8 mouse cellular contexts compared by ENCODE assay signal in the genomic region with DNA sequence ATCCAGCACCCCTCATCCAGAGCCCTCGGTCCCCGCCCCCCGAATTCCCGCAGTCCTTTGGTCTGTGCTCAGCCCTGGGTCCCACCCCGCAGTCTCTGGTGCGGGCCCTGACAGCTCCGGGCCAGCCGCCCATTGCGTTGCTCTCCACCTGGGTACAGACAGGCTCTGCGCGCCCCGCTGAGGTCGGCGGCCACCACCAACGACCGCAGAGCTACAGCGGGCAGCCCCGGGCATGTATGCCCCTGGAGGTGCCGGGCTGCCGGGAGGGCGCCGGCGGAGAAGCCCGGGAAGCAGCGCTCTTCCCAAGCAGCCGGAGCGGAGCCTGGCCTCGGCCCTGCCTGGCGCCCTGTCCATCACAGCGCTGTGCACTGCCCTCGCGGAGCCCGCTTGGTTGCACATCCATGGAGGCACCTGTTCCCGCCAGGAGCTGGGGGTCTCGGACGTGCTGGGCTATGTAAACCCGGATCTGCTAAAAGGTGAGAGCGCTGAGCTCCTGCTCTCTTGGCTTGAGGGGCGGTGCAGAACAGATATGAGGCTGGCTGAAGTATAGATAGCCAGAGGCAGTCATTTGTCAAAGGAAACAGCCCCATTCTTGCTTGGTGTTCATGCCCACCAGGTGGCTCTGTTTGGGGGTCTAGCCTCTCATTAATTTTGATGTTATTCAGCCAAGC. TPM values are rescaled to one million over a fixed set of nuclear protein-coding genes. Genes with fewer than 3 reads are reported as not detected.
A peak's percentile ranks its signal among the peaks of the same experiment; 100 is the strongest.
DNase-seq lines count a peak whose midpoint lies in the region; ATAC-seq lines count a peak whose summit lies in the region.

No protein-coding gene starts in this region.

- peak; percentile 62 for DNase-seq in 416B (ENCODE audit: low read depth)
- peak; percentile 68 for DNase-seq in adrenal gland, adult 2 months
- DNase-seq in embryonic facial prominence, embryonic 11.5 days (ENCODE audit: low spot score), result peak; percentile 55
- DNase-seq in neural tube, embryonic 10.5 days (ENCODE audit: extremely low spot score, low spot score), result peak; percentile 49

- no peak overlapping the region for H3K27ac ChIP-seq in embryonic facial prominence, embryonic 11.5 days (replicated peaks; ENCODE audit: low read depth, low read length)
- H3K27ac ChIP-seq in heart, embryonic 11.5 days (ENCODE audit: low read depth, low read length), result peak overlapping the region; percentile 64
- H3K27ac ChIP-seq in kidney, embryonic 15.5 days, result peak overlapping the region; percentile 69
- peak overlapping the region; percentile 89 for H3K27ac ChIP-seq in liver, embryonic 12.5 days
- peak overlapping the region; percentile 78 for H3K27ac ChIP-seq in stomach, embryonic 16.5 days (ENCODE audit: low read length)

- H3K9ac ChIP-seq in embryonic facial prominence, embryonic 11.5 days (replicated peaks; ENCODE audit: low read length), result peak overlapping the region; percentile 86
- peak overlapping the region; percentile 87 for H3K9ac ChIP-seq in heart, embryonic 11.5 days (ENCODE audit: low read depth, low read length)
- peak overlapping the region; percentile 83 for H3K9ac ChIP-seq in kidney, embryonic 15.5 days
- peak overlapping the region; percentile 84 for H3K9ac ChIP-seq in liver, embryonic 12.5 days
- peak overlapping the region; percentile 89 for H3K9ac ChIP-seq in stomach, embryonic 16.5 days (ENCODE audit: low read length)

- peak overlapping the region; percentile 86 for H3K4me3 ChIP-seq in embryonic facial prominence, embryonic 11.5 days (ENCODE audit: low read depth, low read length)
- peak overlapping the region; percentile 92 for H3K4me3 ChIP-seq in heart, embryonic 11.5 days (ENCODE audit: low read depth, low read length)
- peak overlapping the region; percentile 94 for H3K4me3 ChIP-seq in kidney, embryonic 15.5 days (replicated peaks)
- H3K4me3 ChIP-seq in liver, embryonic 12.5 days, result peak overlapping the region; percentile 74
- peak overlapping the region; percentile 93 for H3K4me3 ChIP-seq in stomach, embryonic 16.5 days (replicated peaks; ENCODE audit: low read length)

- under 1% methylated on average over 39 of the region's 39 CpGs for WGBS in embryonic facial prominence, embryonic 11.5 days
- 1% methylated on average over 34 of the region's 39 CpGs for WGBS in heart, embryonic 11.5 days (ENCODE audit: insufficient replicate concordance)
- WGBS in kidney, embryonic 15.5 days, result under 1% methylated on average over 39 of the region's 39 CpGs
- under 1% methylated on average over 39 of the region's 39 CpGs for WGBS in liver, embryonic 12.5 days (ENCODE audit: insufficient replicate concordance)
- under 1% methylated on average over 39 of the region's 39 CpGs for WGBS in stomach, embryonic 16.5 days

- no peaks in the 10 kb centered on the region for H3K27me3 ChIP-seq in embryonic facial prominence, embryonic 11.5 days (ENCODE audit: control insufficient read depth, insufficient read depth, low read length)
- H3K27me3 ChIP-seq in heart, embryonic 11.5 days (ENCODE audit: control insufficient read depth, insufficient read depth, low read length), result no peaks in the 10 kb centered on the region
- no peaks in the 10 kb centered on the region for H3K27me3 ChIP-seq in kidney, embryonic 15.5 days
- no peaks in the 10 kb centered on the region for H3K27me3 ChIP-seq in liver, embryonic 12.5 days (replicated peaks)
- H3K27me3 ChIP-seq in stomach, embryonic 16.5 days (ENCODE audit: control insufficient read depth, insufficient read depth, low read length), result no peaks in the 10 kb centered on the region

- H3K4me2 ChIP-seq in embryonic facial prominence, embryonic 11.5 days (ENCODE audit: low read depth, low read length), result peak overlapping the region; percentile 97
- peak overlapping the region; percentile 78 for H3K4me2 ChIP-seq in heart, embryonic 11.5 days
- H3K4me2 ChIP-seq in kidney, embryonic 15.5 days, result peak overlapping the region; percentile 95
- peak overlapping the region; percentile 92 for H3K4me2 ChIP-seq in liver, embryonic 12.5 days
- H3K4me2 ChIP-seq in stomach, embryonic 16.5 days (ENCODE audit: low read depth, low read length), result peak overlapping the region; percentile 84

- H3K36me3 ChIP-seq in embryonic facial prominence, embryonic 11.5 days (replicated peaks; ENCODE audit: control insufficient read depth, insufficient read depth, low read depth, low read length), result peaks cover 3% of the 10 kb centered on the region
- peaks cover 15% of the 10 kb centered on the region for H3K36me3 ChIP-seq in heart, embryonic 11.5 days (ENCODE audit: control insufficient read depth, insufficient read depth, low read length)
- H3K36me3 ChIP-seq in kidney, embryonic 15.5 days, result peaks cover 36% of the 10 kb centered on the region
- H3K36me3 ChIP-seq in liver, embryonic 12.5 days, result peaks cover 39% of the 10 kb centered on the region
- peaks cover 7% of the 10 kb centered on the region for H3K36me3 ChIP-seq in stomach, embryonic 16.5 days (ENCODE audit: control insufficient read depth, insufficient read depth, low read length)

- H3K4me1 ChIP-seq in embryonic facial prominence, embryonic 11.5 days (ENCODE audit: control insufficient read depth, insufficient read depth, low read length), result no peaks in the 10 kb centered on the region; the same call in 1 of the 2 replicates
- H3K4me1 ChIP-seq in heart, embryonic 11.5 days (ENCODE audit: control insufficient read depth, insufficient read depth, low read length), result peaks cover 26% of the 10 kb centered on the region
- peaks cover 45% of the 10 kb centered on the region for H3K4me1 ChIP-seq in kidney, embryonic 15.5 days
- peaks cover 51% of the 10 kb centered on the region for H3K4me1 ChIP-seq in liver, embryonic 12.5 days
- peaks cover 23% of the 10 kb centered on the region for H3K4me1 ChIP-seq in stomach, embryonic 16.5 days (ENCODE audit: control insufficient read depth, insufficient read depth, low read length)

- peak; percentile 58 for ATAC-seq in embryonic facial prominence, embryonic 11.5 days (replicated peaks; ENCODE audit: insufficient number of reproducible peaks, low FRiP score, low TSS enrichment, low read depth)
- ATAC-seq in heart, embryonic 11.5 days (replicated peaks; ENCODE audit: insufficient number of reproducible peaks, low FRiP score, low TSS enrichment), result peak; percentile 60
- peak; percentile 65 for ATAC-seq in kidney, embryonic 15.5 days (replicated peaks; ENCODE audit: low FRiP score)
- ATAC-seq in liver, embryonic 12.5 days, result peak; percentile 50
- ATAC-seq in stomach, embryonic 16.5 days (ENCODE audit: insufficient read depth, low FRiP score), result peak; percentile 52

- H3K9me3 ChIP-seq in embryonic facial prominence, embryonic 11.5 days (replicated peaks; ENCODE audit: control insufficient read depth, low read length), result no peaks in the 10 kb centered on the region
- H3K9me3 ChIP-seq in heart, embryonic 11.5 days (replicated peaks; ENCODE audit: control insufficient read depth, low read length), result no peaks in the 10 kb centered on the region
- no peaks in the 10 kb centered on the region for H3K9me3 ChIP-seq in kidney, embryonic 15.5 days (replicated peaks)
- no peaks in the 10 kb centered on the region for H3K9me3 ChIP-seq in liver, embryonic 12.5 days (replicated peaks)
- no peaks in the 10 kb centered on the region for H3K9me3 ChIP-seq in stomach, embryonic 16.5 days (replicated peaks; ENCODE audit: control insufficient read depth, low read length)

RNA-seq across cellular contexts. Expression of a gene that starts 0.8 kb away (rescaled TPM):
- 10 to 100 TPM; 84.1 to 87.6 TPM for total RNA-seq in adrenal gland, adult 2 months (2021)
- 131 and 150 TPM in 2 replicates for polyA plus RNA-seq in adrenal gland, adult 2 months (2012; rRNA removed)
- polyA plus RNA-seq in embryonic facial prominence, embryonic 11.5 days (2014; fragmentation: Nextera tagmentation; extraction: Ambion mirVana), result 19.5 and 20.7 TPM in 2 replicates
- 13.7 and 18.6 TPM in 2 replicates for polyA plus RNA-seq in heart, embryonic 11.5 days (2014; fragmentation: Nextera tagmentation; extraction: Ambion mirVana)
- polyA plus RNA-seq in kidney, embryonic 15.5 days (2015; fragmentation: Nextera tagmentation; extraction: Ambion mirVana), result 29.0 and 29.3 TPM in 2 replicates
- 16.0 and 16.4 TPM in 2 replicates for polyA plus RNA-seq in liver, embryonic 12.5 days (2016; fragmentation: Nextera tagmentation; extraction: Ambion mirVana)
- polyA plus RNA-seq in stomach, embryonic 16.5 days (2015; fragmentation: Nextera tagmentation; extraction: Ambion mirVana), result 24.5 and 25.0 TPM in 2 replicates

RNA-seq across cellular contexts. Expression of a gene that starts 0.9 kb away (rescaled TPM):
- 100 to 1,000 TPM in 1 of 2 experiments, 10 to 100 TPM in 1; 82.1 to 127 TPM for total RNA-seq in adrenal gland, adult 2 months (2021)
- polyA plus RNA-seq in adrenal gland, adult 2 months (2012; rRNA removed), result 42.7 and 59.3 TPM in 2 replicates
- polyA plus RNA-seq in embryonic facial prominence, embryonic 11.5 days (2014; fragmentation: Nextera tagmentation; extraction: Ambion mirVana), result 54.8 and 65.2 TPM in 2 replicates
- polyA plus RNA-seq in heart, embryonic 11.5 days (2014; fragmentation: Nextera tagmentation; extraction: Ambion mirVana), result 52.8 and 53.7 TPM in 2 replicates
- 66.8 and 70.8 TPM in 2 replicates for polyA plus RNA-seq in kidney, embryonic 15.5 days (2015; fragmentation: Nextera tagmentation; extraction: Ambion mirVana)
- polyA plus RNA-seq in liver, embryonic 12.5 days (2016; fragmentation: Nextera tagmentation; extraction: Ambion mirVana), result 45.0 and 49.7 TPM in 2 replicates
- 58.3 and 58.7 TPM in 2 replicates for polyA plus RNA-seq in stomach, embryonic 16.5 days (2015; fragmentation: Nextera tagmentation; extraction: Ambion mirVana)

RNA-seq across cellular contexts. Expression of a gene that starts 21.5 kb away (rescaled TPM):
- 100 to 1,000 TPM in 1 of 2 experiments, 10 to 100 TPM in 1; 81.7 to 117 TPM for total RNA-seq in adrenal gland, adult 2 months (2021)
- polyA plus RNA-seq in adrenal gland, adult 2 months (2012; rRNA removed), result 74.4 and 104 TPM in 2 replicates
- polyA plus RNA-seq in embryonic facial prominence, embryonic 11.5 days (2014; fragmentation: Nextera tagmentation; extraction: Ambion mirVana), result 82.8 and 84.0 TPM in 2 replicates
- polyA plus RNA-seq in heart, embryonic 11.5 days (2014; fragmentation: Nextera tagmentation; extraction: Ambion mirVana), result 101 and 103 TPM in 2 replicates
- polyA plus RNA-seq in kidney, embryonic 15.5 days (2015; fragmentation: Nextera tagmentation; extraction: Ambion mirVana), result 76.7 and 78.0 TPM in 2 replicates
- 78.4 and 78.5 TPM in 2 replicates for polyA plus RNA-seq in liver, embryonic 12.5 days (2016; fragmentation: Nextera tagmentation; extraction: Ambion mirVana)
- polyA plus RNA-seq in stomach, embryonic 16.5 days (2015; fragmentation: Nextera tagmentation; extraction: Ambion mirVana), result 58.8 and 59.4 TPM in 2 replicates

RNA-seq across cellular contexts. Expression of a gene that starts 40.3 kb away (rescaled TPM):
- total RNA-seq in adrenal gland, adult 2 months (2021), result 10 to 100 TPM; 66.7 to 69.2 TPM
- polyA plus RNA-seq in adrenal gland, adult 2 months (2012; rRNA removed), result 21.0 and 23.7 TPM in 2 replicates
- 104 and 107 TPM in 2 replicates for polyA plus RNA-seq in embryonic facial prominence, embryonic 11.5 days (2014; fragmentation: Nextera tagmentation; extraction: Ambion mirVana)
- polyA plus RNA-seq in heart, embryonic 11.5 days (2014; fragmentation: Nextera tagmentation; extraction: Ambion mirVana), result 50.5 and 52.9 TPM in 2 replicates
- polyA plus RNA-seq in kidney, embryonic 15.5 days (2015; fragmentation: Nextera tagmentation; extraction: Ambion mirVana), result 53.7 and 64.1 TPM in 2 replicates
- 48.2 and 49.0 TPM in 2 replicates for polyA plus RNA-seq in liver, embryonic 12.5 days (2016; fragmentation: Nextera tagmentation; extraction: Ambion mirVana)
- 48.1 and 50.8 TPM in 2 replicates for polyA plus RNA-seq in stomach, embryonic 16.5 days (2015; fragmentation: Nextera tagmentation; extraction: Ambion mirVana)

RNA-seq across cellular contexts. Expression of a gene that starts 40.4 kb away (rescaled TPM):
- 1 to 10 TPM; 1.6 to 2.0 TPM for total RNA-seq in adrenal gland, adult 2 months (2021)
- polyA plus RNA-seq in adrenal gland, adult 2 months (2012; rRNA removed), result 1.0 and 1.3 TPM in 2 replicates
- 2.3 and 2.6 TPM in 2 replicates for polyA plus RNA-seq in embryonic facial prominence, embryonic 11.5 days (2014; fragmentation: Nextera tagmentation; extraction: Ambion mirVana)
- polyA plus RNA-seq in heart, embryonic 11.5 days (2014; fragmentation: Nextera tagmentation; extraction: Ambion mirVana), result 1.5 and 1.8 TPM in 2 replicates
- polyA plus RNA-seq in kidney, embryonic 15.5 days (2015; fragmentation: Nextera tagmentation; extraction: Ambion mirVana), result 2.0 and 2.7 TPM in 2 replicates
- polyA plus RNA-seq in liver, embryonic 12.5 days (2016; fragmentation: Nextera tagmentation; extraction: Ambion mirVana), result 1.6 and 1.7 TPM in 2 replicates
- polyA plus RNA-seq in stomach, embryonic 16.5 days (2015; fragmentation: Nextera tagmentation; extraction: Ambion mirVana), result 1.8 and 2.3 TPM in 2 replicates
